Mouse (Mus musculus) stomach, postnatal 0 days (tissue): ENCODE results near the gene Myrf.

Experiments
- CTCF ChIP-seq: IDR thresholded peaks from 2 replicates; pipeline ENCODE4 v1.5.1; 2016; ENCODE audit warnings: antibody characterized with exemption, low read depth, mild to moderate bottlenecking, moderate library complexity
- EP300 ChIP-seq: optimal IDR thresholded peaks from 2 replicates; pipeline ENCODE3; 2016; ENCODE audit warnings: antibody characterized with exemption

GRCm38 (mm10) chr19:10195252-10195651 lies 45.3 kb downstream of the Myrf start:
- TF ChIP-seq CTCF (no peak), EP300 (no peak)
